Mouse (Mus musculus) cortical plate, adult 2 months (tissue): Measurements from ENCODE around the gene Mfsd6. TPM values are rescaled to one million over a fixed set of nuclear protein-coding genes. Genes with fewer than 3 reads are reported as not detected.

Experiments
- H3K27ac ChIP-seq: fragments of 200-500 bp; 2 replicates; pipeline ENCODE4 v1.5.1; 2012; ENCODE audit warnings: low read length, control low read depth, inconsistent platforms; ENCODE audit not compliant: insufficient read depth
- H3K4me1 ChIP-seq: fragments of 200-500 bp; 2 replicates; pipeline ENCODE4 v1.6.1; 2011; ENCODE audit warnings: low read length; ENCODE audit not compliant: control insufficient read depth, insufficient read depth
- H3K4me3 ChIP-seq: fragments of 200-500 bp; 2 replicates; pipeline ENCODE4 v1.5.1; 2011; ENCODE audit warnings: mild to moderate bottlenecking, low read length, control low read depth; ENCODE audit not compliant: insufficient read depth
- CTCF ChIP-seq: fragments of 200-500 bp; IDR thresholded peaks from 2 replicates; pipeline ENCODE4 v1.5.1; 2011; ENCODE audit warnings: mild to moderate bottlenecking, control low read depth, low read length; ENCODE audit not compliant: insufficient read depth; ENCODE audit errors: extremely low read depth
- POLR2A ChIP-seq: fragments of 200-500 bp; IDR thresholded peaks from 2 replicates; pipeline ENCODE4 v1.6.1; 2011; ENCODE audit warnings: mild to moderate bottlenecking, low read length, control low read depth; ENCODE audit not compliant: insufficient read depth; ENCODE audit errors: extremely low read depth
- polyA plus RNA-seq: library from polyadenylated mRNA; depleted of rRNA; stranded (reverse); fragments of >200 nt; gene quantifications from 2 replicates; pipeline ENCODE4 v1.2.3, GENCODE M21; 2012

Gene Mfsd6
- polyA plus RNA-seq, 1 experiment: 45.8 TPM

DNA sequence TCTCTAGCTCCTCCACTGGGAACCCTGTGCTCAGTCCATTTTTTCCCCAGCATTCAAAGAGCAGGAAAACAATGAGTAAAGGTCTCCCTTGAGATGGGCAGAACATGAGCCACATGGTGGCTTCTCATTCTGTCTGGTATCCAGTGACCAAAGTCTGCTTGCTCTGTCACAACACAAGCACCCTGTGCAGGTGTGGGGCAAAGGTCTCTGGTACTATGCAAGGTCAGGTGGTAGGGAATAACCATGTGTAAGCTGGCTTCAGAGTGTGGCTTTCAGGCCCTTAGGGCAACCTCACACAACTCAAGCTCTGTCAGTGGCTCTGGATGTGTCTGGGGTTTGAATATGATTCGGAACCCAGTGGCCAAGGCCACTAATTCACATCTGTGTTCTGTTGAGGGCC is 22.7 kb upstream of the Mfsd6 start:
- Histone ChIP-seq H3K27ac (no peak overlapping the region), H3K4me3 (no peak overlapping the region), H3K4me1 (peaks cover 2% of the 10 kb centered on the region; the same call in 1 of the 2 replicates)
- TF ChIP-seq POLR2A: no peak
- no peak for TF ChIP-seq CTCF

DNA sequence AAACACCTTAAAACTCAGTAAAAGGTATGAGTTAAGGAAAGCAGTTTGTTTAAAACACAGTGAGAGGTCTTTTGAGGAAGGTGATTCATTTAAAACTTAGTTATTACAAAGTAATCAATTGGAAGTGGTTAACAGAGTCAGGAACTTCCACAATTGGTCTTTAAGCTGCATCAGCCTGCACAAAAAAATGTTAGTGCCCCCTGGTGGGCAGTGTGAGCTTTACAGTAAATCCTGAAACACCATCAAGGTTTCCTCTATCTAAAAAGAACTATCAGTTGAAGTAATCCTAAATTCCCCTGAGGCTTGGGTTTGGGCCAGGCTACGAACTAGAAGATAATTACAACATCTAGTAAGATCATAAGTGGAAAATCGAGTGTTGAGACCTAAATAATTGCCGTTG is 21.0 kb upstream of the Mfsd6 start:
- peaks cover 2% of the 10 kb centered on the region; the same call in 1 of the 2 replicates for H3K4me1 ChIP-seq
- H3K27ac ChIP-seq: no peak overlapping the region
- no peak overlapping the region for H3K4me3 ChIP-seq
- TF ChIP-seq POLR2A (no peak), CTCF (peak; percentile 48; the same call in 1 of the 2 replicates)

DNA sequence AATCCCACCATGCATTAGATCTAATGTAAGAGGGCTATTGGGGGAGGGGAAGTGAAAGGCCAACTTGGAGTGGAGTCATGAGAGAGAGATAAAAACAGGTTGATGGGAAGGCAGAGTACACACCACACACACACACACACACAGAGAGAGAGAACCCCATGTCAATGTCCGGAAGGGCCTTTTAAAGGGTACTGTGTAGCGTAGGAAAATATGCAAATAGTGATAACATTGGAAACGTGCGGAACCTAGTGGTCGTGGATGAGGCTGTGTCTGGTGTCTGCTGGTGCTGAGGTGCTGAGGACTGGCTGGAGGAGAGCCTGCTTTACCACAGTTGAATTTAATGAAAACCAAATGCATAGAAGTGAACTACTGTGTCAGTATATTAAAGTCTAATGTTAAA is 15.3 kb upstream of the Mfsd6 start:
- Histone ChIP-seq H3K4me1 (no peaks in the 10 kb centered on the region), H3K4me3 (no peak overlapping the region), H3K27ac (no peak overlapping the region)
- TF ChIP-seq CTCF: no peak

DNA sequence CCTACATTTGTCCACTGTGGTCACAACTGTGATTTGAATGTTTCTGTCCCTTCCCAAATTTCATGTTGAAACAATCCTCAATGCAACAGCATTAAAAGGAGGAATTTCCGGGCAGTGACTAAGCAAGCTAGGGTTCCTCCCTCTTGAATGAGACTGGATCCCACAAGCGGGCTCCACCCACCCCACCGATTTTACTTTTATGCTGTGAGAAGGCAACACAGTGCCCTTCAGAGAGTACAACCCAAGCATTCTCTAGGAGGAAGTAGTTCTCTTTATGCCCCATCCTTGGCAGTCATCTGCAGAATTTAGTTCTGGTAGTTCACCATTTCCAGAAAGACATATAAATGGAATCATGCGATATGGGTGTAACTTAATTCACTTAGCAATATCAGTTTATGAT is 6.9 kb upstream of the Mfsd6 start:
- H3K27ac ChIP-seq: no peak overlapping the region

DNA sequence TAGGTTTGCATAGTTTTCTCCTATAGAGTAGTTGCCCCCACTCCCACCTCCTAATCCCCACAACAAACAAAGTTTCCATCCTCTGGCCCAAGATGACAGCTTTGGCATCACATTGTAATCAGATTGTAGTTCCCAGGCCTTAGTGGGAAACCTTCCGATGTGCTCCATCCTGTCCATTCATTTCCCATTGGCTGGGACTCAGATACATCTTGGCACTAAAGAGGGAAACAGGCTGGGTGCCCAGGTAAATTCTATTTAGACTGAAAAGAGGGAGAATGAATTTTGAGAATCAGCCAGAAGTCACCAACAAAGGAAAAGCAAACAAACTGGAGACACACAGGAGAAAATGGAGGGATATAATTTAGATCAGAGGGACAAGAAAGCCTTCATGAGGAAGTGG is 3.0 kb upstream of the Mfsd6 start:
- TF ChIP-seq CTCF: no peak
- no peak for TF ChIP-seq POLR2A
- no peak overlapping the region for H3K4me3 ChIP-seq

More for the DNA sequence above, 6.9 kb upstream of the Mfsd6 start:
- Histone ChIP-seq H3K4me1 (no peaks in the 10 kb centered on the region), H3K4me3 (no peak overlapping the region)
- TF ChIP-seq CTCF: no peak
- no peak for TF ChIP-seq POLR2A

DNA sequence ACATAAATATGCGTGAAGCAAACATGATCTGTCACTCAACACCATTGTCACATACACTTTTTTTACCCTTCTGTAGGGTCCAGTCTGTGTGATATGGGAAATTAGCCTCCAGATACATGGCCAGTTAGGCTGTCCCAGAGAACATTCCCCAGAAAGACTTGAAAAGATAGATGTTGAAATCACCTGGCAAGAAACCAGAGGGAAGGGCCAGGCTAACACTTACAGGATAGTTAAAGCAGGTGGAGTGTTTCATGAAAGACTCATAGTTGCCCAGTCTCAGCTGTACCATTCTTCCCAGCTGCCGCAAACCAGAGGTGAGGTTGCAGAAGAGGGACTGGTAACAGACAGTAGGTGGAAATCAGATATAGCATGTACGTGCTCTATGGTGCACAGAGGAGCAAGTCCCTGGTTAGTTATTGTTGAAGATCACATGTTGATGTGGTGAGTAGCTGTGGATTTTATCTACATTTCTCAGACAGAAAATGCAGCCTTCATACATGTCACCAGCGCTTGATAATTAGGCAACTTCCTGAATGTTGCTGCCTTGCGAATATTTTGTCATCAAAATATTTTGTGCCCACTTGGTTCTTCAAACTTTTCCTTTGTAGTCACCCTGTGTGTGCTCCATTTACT is 1.7 kb upstream of the Mfsd6 start:
- TF ChIP-seq POLR2A (no peak), CTCF (no peak)
- H3K4me1 ChIP-seq: peaks cover 6% of the 10 kb centered on the region; the same call in 1 of the 2 replicates
- H3K4me3 ChIP-seq: no peak overlapping the region
- H3K27ac ChIP-seq: no peak overlapping the region

More for the DNA sequence above, 3.0 kb upstream of the Mfsd6 start:
- peaks cover 3% of the 10 kb centered on the region; the same call in 1 of the 2 replicates for H3K4me1 ChIP-seq
- no peak overlapping the region for H3K27ac ChIP-seq

DNA sequence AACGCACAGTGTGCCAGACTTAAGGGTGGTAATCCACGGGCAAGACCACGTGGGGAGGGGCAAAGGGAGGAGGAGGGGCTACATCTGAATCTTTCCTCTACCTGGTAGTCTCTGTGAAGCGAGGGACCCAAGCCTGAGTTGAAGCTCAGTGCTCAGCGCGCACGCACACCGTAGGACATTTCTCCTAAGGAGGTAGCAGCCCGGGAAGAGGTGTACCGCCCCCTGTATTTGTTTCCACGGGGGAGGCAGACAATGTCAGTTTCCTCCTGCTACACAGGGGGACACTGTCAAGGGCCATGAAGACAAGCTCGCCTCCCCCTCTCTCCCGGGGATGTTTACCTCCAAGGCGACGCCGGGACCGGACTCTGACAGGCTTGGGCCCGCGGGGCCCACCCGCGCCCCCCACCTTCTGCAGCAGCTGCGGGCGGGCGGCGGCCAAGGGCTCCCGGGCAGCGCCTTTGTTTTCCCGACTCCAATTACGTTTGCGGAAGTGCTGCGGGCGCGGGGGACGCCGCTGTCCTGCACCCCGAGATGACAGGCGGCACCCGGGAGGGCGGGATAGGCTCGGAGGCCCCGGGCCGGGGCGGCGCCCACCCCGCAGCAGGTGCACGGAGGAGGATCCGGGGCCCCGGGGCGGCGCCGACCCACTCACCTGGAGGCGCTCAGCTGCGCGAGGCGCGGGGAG is 749 bp downstream of the Mfsd6 start:
- TF ChIP-seq POLR2A (peak; percentile 61), CTCF (no peak)
- Histone ChIP-seq H3K27ac (peak overlapping the region; percentile 12), H3K4me3 (peak overlapping the region; percentile 41), H3K4me1 (peaks cover 9% of the 10 kb centered on the region)

DNA sequence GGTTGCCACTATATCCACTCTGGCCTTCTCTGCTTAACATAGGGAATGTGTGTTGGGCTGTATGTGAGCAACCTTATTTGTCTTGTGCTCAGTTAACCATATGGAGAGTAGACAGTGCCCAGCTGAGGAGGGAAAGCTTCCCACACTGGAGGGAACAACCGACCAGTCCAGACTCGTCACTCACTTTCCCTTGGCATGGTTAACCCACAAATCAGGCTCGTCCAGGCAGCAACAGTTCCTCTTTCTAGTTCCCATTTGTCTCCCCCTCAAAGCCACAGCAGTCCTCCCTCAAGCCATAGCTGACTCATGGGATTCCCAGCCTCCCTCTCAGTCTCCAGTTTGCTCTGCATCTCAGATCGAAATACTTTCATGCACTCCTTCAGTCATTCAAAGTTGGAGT is 4.7 kb downstream of the Mfsd6 start:
- H3K27ac ChIP-seq: no peak overlapping the region
- no peak overlapping the region for H3K4me3 ChIP-seq
- peaks cover 8% of the 10 kb centered on the region for H3K4me1 ChIP-seq
- no peak for TF ChIP-seq CTCF
- TF ChIP-seq POLR2A: no peak

DNA sequence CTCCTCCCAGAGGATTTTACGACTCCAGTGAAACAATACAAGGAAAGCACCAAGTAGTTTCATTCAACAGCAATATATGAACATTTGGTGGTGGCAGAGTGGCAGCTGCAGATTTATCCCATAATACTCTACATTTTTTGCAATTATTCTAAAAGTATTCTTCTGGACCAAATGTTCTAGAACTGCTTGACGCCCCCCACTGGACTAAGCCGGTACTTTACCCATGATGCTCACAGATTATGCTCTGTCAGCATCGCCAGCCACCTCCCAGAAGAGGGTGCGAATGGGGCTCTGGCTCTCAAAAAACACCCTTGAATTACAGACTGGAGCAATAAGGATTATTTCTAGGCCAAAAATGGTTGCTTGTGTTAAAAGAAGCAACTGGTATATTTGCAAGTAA is 8.2 kb downstream of the Mfsd6 start:
- Histone ChIP-seq H3K27ac (no peak overlapping the region), H3K4me3 (no peak overlapping the region), H3K4me1 (peaks cover 6% of the 10 kb centered on the region)
- 0 out of 2 replicates have a peak, but pooled peaks have one; percentile 8 for TF ChIP-seq CTCF
- no peak for TF ChIP-seq POLR2A

DNA sequence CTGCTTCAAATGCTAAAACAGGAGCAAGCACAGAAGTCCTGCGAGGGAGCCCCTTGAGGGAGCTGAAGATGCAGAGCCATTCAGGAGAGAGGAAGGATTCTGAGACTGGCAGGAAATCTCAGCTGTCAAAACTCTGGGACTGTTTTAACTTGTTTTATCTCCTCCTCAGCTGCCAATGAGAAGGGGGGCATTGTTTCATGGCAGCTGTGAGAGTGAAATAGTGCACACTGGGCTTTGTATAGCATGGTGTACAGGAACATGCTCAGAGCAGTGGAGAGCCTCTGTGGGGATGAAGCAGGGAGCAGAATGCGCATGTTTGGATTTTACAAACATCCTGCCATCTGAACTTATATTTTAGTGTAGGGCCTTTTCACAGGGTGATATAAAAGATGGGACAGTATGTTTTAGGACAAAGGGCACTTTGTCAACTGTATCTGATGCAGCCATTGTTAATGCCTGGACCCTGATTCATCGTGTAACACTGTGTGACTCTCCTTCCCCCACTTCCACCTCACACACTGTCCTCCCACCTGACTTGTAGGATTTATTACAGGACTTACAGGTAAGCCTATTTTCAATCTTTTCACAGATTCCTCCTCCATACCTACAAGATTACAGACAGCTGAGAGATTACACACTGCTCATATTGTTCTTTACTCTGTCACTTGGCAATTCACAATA is 9.1 kb downstream of the Mfsd6 start:
- TF ChIP-seq POLR2A (no peak), CTCF (no peak)
- H3K27ac ChIP-seq: peak overlapping the region; percentile 49

DNA sequence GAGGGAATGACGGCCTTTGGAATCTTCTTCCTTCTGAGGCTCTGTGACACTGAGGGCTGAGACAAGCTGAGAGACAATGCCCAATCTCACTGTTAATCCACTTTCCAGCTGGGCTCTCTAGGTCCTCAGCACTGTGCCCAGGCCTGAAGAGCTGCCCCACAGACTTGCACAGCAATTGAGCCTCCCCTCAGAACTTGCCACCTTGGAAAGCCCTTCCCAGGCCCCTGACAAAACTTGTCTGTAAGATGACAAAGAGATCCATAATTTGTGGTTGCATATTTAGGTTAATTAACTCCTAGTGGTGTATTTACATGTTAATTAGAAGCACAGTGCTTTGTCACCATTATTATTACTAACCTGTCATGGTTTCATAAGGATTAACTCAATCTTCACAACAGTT is 12.8 kb downstream of the Mfsd6 start:
- Histone ChIP-seq H3K4me1 (peaks cover 10% of the 10 kb centered on the region), H3K27ac (0 out of 2 replicates have a peak overlapping the region, but pooled peaks have one; percentile 35), H3K4me3 (no peak overlapping the region)
- TF ChIP-seq POLR2A (no peak), CTCF (no peak)

More for the DNA sequence above, 9.1 kb downstream of the Mfsd6 start:
- Histone ChIP-seq H3K4me1 (peaks cover 11% of the 10 kb centered on the region), H3K4me3 (no peak overlapping the region)
